Mouse (Mus musculus) forebrain, embryonic 15.5 days (tissue): Measurements from ENCODE around the gene Zp3. TPM values are rescaled to one million over a fixed set of nuclear protein-coding genes. Genes with fewer than 3 reads are reported as not detected.

Source experiments
- ATAC-seq: fragments of 200-750 bp; cut with Nextera tagmentation; replicated peaks from 2 replicates; pipeline ENCODE4 v1.8.0; 2017; ENCODE audit warnings: mild to moderate bottlenecking, moderate TSS enrichment, moderate library complexity
- H3K27ac ChIP-seq: fragments of 300-500 bp; sonication (generic); replicated peaks from 2 replicates; pipeline ENCODE4 v1.5.1; 2015; ENCODE audit warnings: mild to moderate bottlenecking, inconsistent platforms
- H3K27me3 ChIP-seq: fragments of 300-500 bp; sonication (generic); 2 replicates; pipeline ENCODE4 v1.6.1; 2015; ENCODE audit warnings: inconsistent platforms
- H3K36me3 ChIP-seq: fragments of 300-500 bp; sonication (generic); 2 replicates; pipeline ENCODE4 v1.6.1; 2015; ENCODE audit warnings: mild to moderate bottlenecking, inconsistent platforms
- H3K4me1 ChIP-seq: fragments of 300-500 bp; sonication (generic); 2 replicates; pipeline ENCODE4 v1.6.1; 2015; ENCODE audit warnings: inconsistent platforms
- H3K4me2 ChIP-seq: fragments of 300-500 bp; sonication (generic); replicated peaks from 2 replicates; pipeline ENCODE4 v1.6.1; 2015; ENCODE audit warnings: mild to moderate bottlenecking, inconsistent platforms
- H3K4me3 ChIP-seq: fragments of 300-500 bp; sonication (generic); 2 replicates; pipeline ENCODE4 v1.5.1; 2015; ENCODE audit warnings: mild to moderate bottlenecking, inconsistent platforms
- H3K9ac ChIP-seq: fragments of 300-500 bp; sonication (generic); replicated peaks from 2 replicates; pipeline ENCODE4 v1.6.1; 2015; ENCODE audit warnings: mild to moderate bottlenecking, inconsistent platforms
- H3K9me3 ChIP-seq: fragments of 300-500 bp; sonication (generic); 2 replicates; pipeline ENCODE4 v1.6.1; 2016; ENCODE audit warnings: inconsistent platforms
- WGBS: fragments of 180-500 bp; shearing (Covaris S2); methylation state at CpG from one replicate; pipeline ENCODE4 v1.1.7; 2015; ENCODE audit warnings: mixed read lengths; 5-methylcytosine and 5-hydroxymethylcytosine counted together
- polyA plus RNA-seq: library from polyadenylated mRNA; unstranded; fragments of >200 nt; fragmentation: Nextera tagmentation; extraction: Ambion mirVana; gene quantifications from 2 replicates; pipeline ENCODE4 v1.2.1, GENCODE M21; 2015

The Zp3 gene
- polyA plus RNA-seq, 1 experiment from 2014 or later: not detected

- no peaks in the 10 kb centered on the region for H3K36me3 ChIP-seq
- H3K9ac ChIP-seq: no peak overlapping the region
- WGBS: 63% methylated on average over 5 of the region's 5 CpGs
- no peak overlapping the region for H3K27ac ChIP-seq
- no peak overlapping the region for H3K4me3 ChIP-seq
- no peak overlapping the region for H3K4me2 ChIP-seq
- H3K4me1 ChIP-seq: peaks cover 3% of the 10 kb centered on the region
- no peaks in the 10 kb centered on the region for H3K9me3 ChIP-seq
- ATAC-seq: no peak
- H3K27me3 ChIP-seq: no peaks in the 10 kb centered on the region
Measured at GRCm38 (mm10) chr5:135990601-135991000, 10.7 kb downstream of the Zp3 start.

- 58% methylated on average over 5 of the region's 5 CpGs for WGBS
- H3K27me3 ChIP-seq: no peaks in the 10 kb centered on the region
- peaks cover 15% of the 10 kb centered on the region; the same call in 1 of the 2 replicates for H3K36me3 ChIP-seq
- H3K27ac ChIP-seq: no peak overlapping the region
- no peaks in the 10 kb centered on the region for H3K9me3 ChIP-seq
- peaks cover 13% of the 10 kb centered on the region for H3K4me1 ChIP-seq
- no peak overlapping the region for H3K9ac ChIP-seq
- no peak overlapping the region for H3K4me2 ChIP-seq
- no peak for ATAC-seq
- H3K4me3 ChIP-seq: no peak overlapping the region
Measured at GRCm38 (mm10) chr5:135993381-135993965, 13.6 kb downstream of the Zp3 start.

DNA sequence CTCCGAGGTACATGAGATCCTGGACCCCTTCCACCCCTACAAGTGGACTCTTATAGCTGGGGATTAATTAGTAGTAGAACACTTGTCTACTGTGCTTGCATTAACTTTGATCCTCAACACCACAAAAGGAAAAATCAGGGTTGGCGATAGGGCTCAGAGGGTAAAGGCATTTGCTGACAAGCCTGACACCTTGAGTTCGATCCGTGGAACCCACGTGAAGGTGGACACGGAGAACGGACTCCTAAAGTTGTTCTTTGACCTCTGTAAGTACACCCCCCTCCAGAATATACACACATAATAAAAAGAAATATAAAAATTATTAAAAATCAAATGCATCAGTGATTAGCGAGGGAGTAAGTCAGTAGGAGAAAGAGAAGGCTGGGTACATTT lies 14.4 kb downstream of the Zp3 start:
- ATAC-seq: no peak; the same call in 1 of the 2 replicates
- Histone ChIP-seq H3K9me3 (no peaks in the 10 kb centered on the region), H3K9ac (no peak overlapping the region), H3K4me2 (no peak overlapping the region), H3K36me3 (peaks cover 19% of the 10 kb centered on the region), H3K4me1 (peaks cover 13% of the 10 kb centered on the region), H3K27me3 (no peaks in the 10 kb centered on the region), H3K4me3 (peak overlapping the region; percentile 78), H3K27ac (no peak overlapping the region)
- WGBS: 65% methylated on average over 8 of the region's 8 CpGs

GRCm38 (mm10) chr5:135994725-135995687 lies 15.1 kb downstream of the Zp3 start, which contains the start of gene Dtx2:
TSS of gene Dtx2 (plus strand) at chr5:135994800.
- ATAC-seq: peak; percentile 97
- peak within 1 kb of the TSS; percentile 80 for H3K27ac ChIP-seq
- no peaks in the 10 kb centered on the region for H3K27me3 ChIP-seq
- peaks cover 19% of the 10 kb centered on the region for H3K36me3 ChIP-seq
- no peaks in the 10 kb centered on the region for H3K9me3 ChIP-seq
- WGBS: under 1% methylated on average over 47 of the region's 47 CpGs
- H3K4me3 ChIP-seq: peak within 1 kb of the TSS; percentile 78
- H3K4me1 ChIP-seq: peaks cover 13% of the 10 kb centered on the region
- peak within 1 kb of the TSS; percentile 68 for H3K4me2 ChIP-seq
- H3K9ac ChIP-seq: peak within 1 kb of the TSS; percentile 84

DNA sequence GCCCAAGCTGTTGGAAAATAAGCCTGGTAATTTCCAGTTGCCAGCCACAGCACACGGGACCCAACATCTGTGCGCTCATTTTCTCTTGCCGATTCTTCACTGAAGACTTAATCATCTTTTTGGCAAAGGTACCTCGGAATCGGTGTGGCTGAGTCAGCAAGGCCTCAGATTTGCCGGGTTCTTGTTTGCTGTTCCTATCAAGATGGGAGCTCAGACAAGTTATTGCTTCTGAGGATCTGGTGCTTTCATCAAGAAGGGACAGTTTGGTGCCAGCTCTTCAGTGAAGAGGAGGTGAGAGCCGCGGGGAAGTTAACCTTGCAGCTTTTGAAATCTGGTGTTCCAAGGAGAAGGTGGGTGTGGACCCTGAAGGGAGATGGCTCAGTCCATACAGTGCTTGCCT lies 16.3 kb downstream of the Zp3 start:
- ATAC-seq: no peak
- Histone ChIP-seq H3K27me3 (no peaks in the 10 kb centered on the region), H3K4me1 (peaks cover 13% of the 10 kb centered on the region), H3K4me2 (no peak overlapping the region), H3K9me3 (no peaks in the 10 kb centered on the region), H3K9ac (no peak overlapping the region), H3K36me3 (peaks cover 19% of the 10 kb centered on the region), H3K4me3 (no peak overlapping the region), H3K27ac (no peak overlapping the region)
- WGBS: 90% methylated on average over 8 of the region's 8 CpGs

DNA sequence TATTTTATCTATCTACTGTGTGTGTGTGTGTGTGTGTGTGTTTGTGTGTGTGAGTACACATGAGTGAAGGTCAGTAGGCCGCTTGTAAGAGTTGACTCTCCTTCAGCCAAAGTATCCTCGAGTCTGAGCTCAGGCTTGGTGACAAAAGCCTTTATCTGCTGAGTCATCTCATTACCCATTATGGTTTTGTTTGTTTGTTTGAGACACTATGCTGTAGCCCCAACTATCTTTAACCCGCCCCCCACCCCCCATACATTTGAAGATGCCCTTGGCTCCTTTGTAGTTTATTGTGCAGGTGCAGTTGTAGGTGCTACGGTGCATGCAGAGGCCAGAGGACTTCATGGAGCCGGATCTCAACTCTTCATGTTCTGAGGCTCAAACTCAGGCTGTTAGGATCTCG lies 21.3 kb downstream of the Zp3 start:
- Histone ChIP-seq H3K4me3 (no peak overlapping the region), H3K4me2 (no peak overlapping the region), H3K4me1 (peaks cover 7% of the 10 kb centered on the region), H3K36me3 (peaks cover 19% of the 10 kb centered on the region), H3K27ac (no peak overlapping the region), H3K9ac (no peak overlapping the region), H3K27me3 (no peaks in the 10 kb centered on the region), H3K9me3 (no peaks in the 10 kb centered on the region)
- 95% methylated on average over 6 of the region's 6 CpGs for WGBS
- ATAC-seq: no peak

DNA sequence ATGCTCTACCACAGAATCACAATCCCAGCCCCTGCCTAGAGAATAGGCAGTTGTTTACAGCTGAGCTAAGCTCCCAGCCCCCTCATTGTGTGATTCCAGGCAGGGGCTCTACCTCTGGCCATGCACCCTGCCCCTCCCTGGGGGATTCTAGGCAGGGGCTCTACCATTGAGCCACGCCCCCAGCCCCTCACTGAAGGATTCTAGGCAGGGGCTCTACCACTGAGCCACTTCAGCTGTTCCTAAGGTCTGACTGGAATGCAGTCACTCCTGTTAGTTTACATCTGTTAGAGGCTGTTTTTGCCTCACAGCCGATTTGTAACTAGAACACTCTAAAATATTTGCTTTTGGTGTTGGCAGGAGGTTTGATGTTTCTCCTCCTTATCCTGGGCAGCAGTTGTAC lies 22.4 kb downstream of the Zp3 start:
- Histone ChIP-seq H3K27ac (no peak overlapping the region), H3K4me2 (no peak overlapping the region), H3K9ac (no peak overlapping the region), H3K27me3 (no peaks in the 10 kb centered on the region), H3K36me3 (peaks cover 13% of the 10 kb centered on the region), H3K9me3 (no peaks in the 10 kb centered on the region), H3K4me3 (no peak overlapping the region), H3K4me1 (0 out of 2 replicates have a peak, but pooled peaks cover 4% of the 10 kb centered on the region)
- ATAC-seq: no peak
- WGBS: 80% methylated on average over 2 of the region's 2 CpGs

DNA sequence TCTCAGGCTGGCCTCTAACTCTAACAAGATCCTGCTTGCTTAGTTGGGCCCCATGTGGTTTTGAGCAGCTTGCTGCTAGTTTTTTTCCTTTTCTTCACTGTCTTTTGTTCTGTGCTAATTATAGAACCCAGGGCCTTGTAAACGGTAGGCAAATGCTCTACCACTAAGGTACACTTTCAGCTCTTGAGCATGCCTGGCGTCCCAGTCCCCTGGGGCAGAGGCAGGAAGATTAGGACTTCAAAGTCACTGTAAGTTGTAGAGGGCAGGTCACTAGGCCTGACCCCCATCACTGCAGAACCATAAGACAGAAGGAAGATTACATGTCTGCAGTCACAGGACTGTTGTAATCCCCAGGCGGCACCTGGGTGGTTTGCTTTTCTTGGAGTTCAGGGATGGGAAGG lies 22.9 kb downstream of the Zp3 start:
- H3K36me3 ChIP-seq: peaks cover 9% of the 10 kb centered on the region
- no peak overlapping the region for H3K4me2 ChIP-seq
- H3K4me3 ChIP-seq: no peak overlapping the region
- 24% methylated on average over 3 of the region's 3 CpGs for WGBS
- H3K27me3 ChIP-seq: no peaks in the 10 kb centered on the region
- 0 out of 2 replicates have a peak, but pooled peaks cover 4% of the 10 kb centered on the region for H3K4me1 ChIP-seq
- H3K9ac ChIP-seq: no peak overlapping the region
- no peak overlapping the region for H3K27ac ChIP-seq
- H3K9me3 ChIP-seq: no peaks in the 10 kb centered on the region
- no peak for ATAC-seq

DNA sequence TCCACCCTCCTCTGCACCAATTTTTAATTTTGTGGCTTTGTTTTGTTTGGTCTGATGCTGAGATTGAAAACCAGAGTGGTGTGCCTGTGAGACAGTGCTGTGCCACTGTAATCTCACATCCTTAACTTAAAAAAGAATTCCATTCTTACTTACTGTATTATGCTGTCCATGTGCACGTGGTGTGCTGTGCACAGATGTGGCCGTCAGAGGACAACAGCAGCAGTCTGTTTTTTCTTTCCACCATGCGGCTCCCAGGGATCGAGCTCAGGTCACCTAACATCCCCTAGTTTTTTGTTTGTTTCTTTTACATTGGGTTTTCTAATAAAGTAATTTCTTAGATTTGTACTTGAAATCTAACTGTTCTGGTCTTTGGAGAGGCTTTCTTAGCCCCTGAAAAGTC lies 24.6 kb downstream of the Zp3 start:
- Histone ChIP-seq H3K4me1 (0 out of 2 replicates have a peak, but pooled peaks cover 4% of the 10 kb centered on the region), H3K9me3 (no peaks in the 10 kb centered on the region), H3K27me3 (no peaks in the 10 kb centered on the region), H3K4me3 (no peak overlapping the region), H3K9ac (no peak overlapping the region), H3K27ac (no peak overlapping the region), H3K36me3 (no peaks in the 10 kb centered on the region; the same call in 1 of the 2 replicates), H3K4me2 (no peak overlapping the region)
- WGBS: 85% methylated on average over 4 of the region's 4 CpGs
- no peak for ATAC-seq

- no peaks in the 10 kb centered on the region for H3K9me3 ChIP-seq
- no peak overlapping the region for H3K4me3 ChIP-seq
- WGBS: 86% methylated on average over 7 of the region's 7 CpGs
- no peaks in the 10 kb centered on the region for H3K27me3 ChIP-seq
- no peaks in the 10 kb centered on the region for H3K4me1 ChIP-seq
- ATAC-seq: no peak
- no peak overlapping the region for H3K27ac ChIP-seq
- H3K4me2 ChIP-seq: no peak overlapping the region
- peaks cover 24% of the 10 kb centered on the region for H3K36me3 ChIP-seq
- no peak overlapping the region for H3K9ac ChIP-seq
Measured at GRCm38 (mm10) chr5:136007745-136008144, 27.8 kb downstream of the Zp3 start.

DNA sequence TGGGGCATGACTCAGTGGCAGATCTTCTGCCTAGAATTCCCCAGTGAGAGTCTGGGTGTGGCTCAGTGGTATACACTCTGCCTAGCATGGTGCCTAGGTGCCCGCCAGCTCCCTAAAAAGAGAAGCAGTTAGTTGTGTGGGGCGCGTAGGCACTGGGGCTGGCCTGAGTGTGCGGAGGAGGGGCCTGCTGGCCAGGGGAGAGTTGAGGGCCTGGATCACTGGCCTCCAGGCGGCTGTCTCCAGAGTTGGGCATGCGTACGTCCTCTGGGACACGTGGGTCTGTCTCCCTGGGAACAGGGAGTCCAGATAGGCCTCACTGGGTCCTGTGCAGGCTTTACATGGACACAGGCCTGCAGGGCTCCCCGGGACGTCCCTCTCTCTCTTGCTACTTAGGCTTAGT lies 35.0 kb downstream of the Zp3 start:
- Histone ChIP-seq H3K27me3 (no peaks in the 10 kb centered on the region), H3K4me3 (no peak overlapping the region), H3K4me1 (peaks cover 26% of the 10 kb centered on the region), H3K27ac (0 out of 2 replicates have a peak overlapping the region, but pooled peaks have one; percentile 68), H3K9me3 (no peaks in the 10 kb centered on the region), H3K4me2 (no peak overlapping the region), H3K9ac (no peak overlapping the region), H3K36me3 (peaks cover 26% of the 10 kb centered on the region)
- WGBS: 84% methylated on average over 10 of the region's 10 CpGs
- no peak for ATAC-seq

DNA sequence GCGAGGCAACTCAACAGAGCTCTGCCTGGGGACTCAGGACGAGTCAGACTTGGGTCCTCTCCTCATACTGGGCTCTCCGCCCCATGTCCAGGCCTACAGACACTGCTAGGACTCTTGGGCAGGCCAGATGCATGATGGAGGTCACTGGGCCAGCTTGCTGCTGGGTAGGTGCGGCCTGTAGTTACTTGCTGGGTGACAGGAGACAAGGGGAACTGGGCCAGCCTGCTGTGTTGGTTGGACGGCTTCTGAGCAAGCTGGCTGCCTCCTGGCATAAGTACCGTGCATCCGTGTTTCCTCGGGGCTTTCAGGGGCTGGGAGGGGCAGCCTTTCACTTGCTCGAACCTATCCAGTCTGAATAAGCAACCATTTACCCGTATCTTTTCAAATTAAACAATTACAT lies 35.7 kb downstream of the Zp3 start:
- no peaks in the 10 kb centered on the region for H3K27me3 ChIP-seq
- no peaks in the 10 kb centered on the region for H3K9me3 ChIP-seq
- WGBS: 59% methylated on average over 10 of the region's 10 CpGs
- H3K27ac ChIP-seq: peak overlapping the region; percentile 68
- H3K4me2 ChIP-seq: no peak overlapping the region
- peaks cover 20% of the 10 kb centered on the region for H3K36me3 ChIP-seq
- H3K4me1 ChIP-seq: peaks cover 26% of the 10 kb centered on the region
- H3K4me3 ChIP-seq: no peak overlapping the region
- ATAC-seq: no peak
- no peak overlapping the region for H3K9ac ChIP-seq
